Comparison of ENCODE assay signal across 12 mouse cellular contexts in genomic region chr9:116270417-116270828, GRCm38 (mm10).
A peak's percentile ranks its signal among the peaks of the same experiment; 100 is the strongest.
DNase-seq lines count a peak whose midpoint lies in the region; ATAC-seq lines count a peak whose summit lies in the region.
"Had no signal": no experiment of that assay in that cellular context is flagged by ENCODE, and none has a peak within 500 bp of the region (broad histone marks: within the 10 kb centered on the region; RNA-seq: fewer than 3 reads in every experiment).

No protein-coding gene starts in this region.

- H3K4me1 ChIP-seq in midbrain, embryonic 13.5 days (replicated peaks), result no peaks in the 10 kb centered on the region
- H3K4me1 ChIP-seq in hindbrain, embryonic 12.5 days, result no peaks in the 10 kb centered on the region

- no peak overlapping the region for H3K9ac ChIP-seq in midbrain, embryonic 13.5 days (replicated peaks)
- no peak overlapping the region for H3K9ac ChIP-seq in hindbrain, embryonic 12.5 days

- no peaks in the 10 kb centered on the region for H3K36me3 ChIP-seq in midbrain, embryonic 13.5 days
- no peaks in the 10 kb centered on the region for H3K36me3 ChIP-seq in hindbrain, embryonic 12.5 days

- H3K9me3 ChIP-seq in midbrain, embryonic 13.5 days, result no peaks in the 10 kb centered on the region
- no peaks in the 10 kb centered on the region for H3K9me3 ChIP-seq in hindbrain, embryonic 12.5 days (replicated peaks)

- H3K27ac ChIP-seq in midbrain, embryonic 13.5 days, result no peak overlapping the region
- H3K27ac ChIP-seq in hindbrain, embryonic 12.5 days, result no peak overlapping the region

- H3K4me2 ChIP-seq in midbrain, embryonic 13.5 days (replicated peaks), result no peak overlapping the region
- H3K4me2 ChIP-seq in hindbrain, embryonic 12.5 days (replicated peaks), result no peak overlapping the region
- H3K4me2 ChIP-seq: midbrain, embryonic 11.5 days had no signal

- no peaks in the 10 kb centered on the region for H3K27me3 ChIP-seq in midbrain, embryonic 13.5 days
- H3K27me3 ChIP-seq in hindbrain, embryonic 12.5 days, result no peaks in the 10 kb centered on the region
- H3K27me3 ChIP-seq: Patski had no signal

- peak; percentile 34 to 35 for DNase-seq in B cell, adult 2 months
- peak; percentile 17 for DNase-seq in embryo, embryonic 11 days
- peak; percentile 49 to 77 for DNase-seq in kidney, postnatal 25 days
- no peak for DNase-seq in right cerebral cortex, postnatal 25 days
- DNase-seq: right cerebral cortex, postnatal 14 days had no signal

- H3K4me3 ChIP-seq in midbrain, embryonic 13.5 days (replicated peaks), result no peak overlapping the region
- no peak overlapping the region for H3K4me3 ChIP-seq in hindbrain, embryonic 12.5 days

- peak; percentile 85 for ATAC-seq in megakaryocyte progenitor cell, adult 5-6 weeks (replicated peaks; ENCODE audit: poor library complexity)
- no peak for ATAC-seq in midbrain, embryonic 13.5 days
- ATAC-seq in hindbrain, embryonic 12.5 days (ENCODE audit: low FRiP score), result no peak
- ATAC-seq: forebrain, embryonic 14.5 days; intestine, postnatal 0 days; Patski had no signal

- 88% methylated on average over 6 of the region's 6 CpGs for WGBS in midbrain, embryonic 13.5 days
- WGBS in hindbrain, embryonic 12.5 days, result 85% methylated on average over 6 of the region's 6 CpGs
